Mouse (Mus musculus): ENCODE results near the gene Cnbd2.

GRCm38 (mm10) chr2:156321538-156321937, 9.4 kb downstream of the Cnbd2 start:
- TF ChIP-seq POLR2A (IDR thresholded peaks at IDR 0.05; ENCODE audit: low read depth, low read length): no peak
- TF ChIP-seq CTCF (IDR thresholded peaks at IDR 0.05; ENCODE audit: extremely low read depth, insufficient read length, insufficient replicate concordance, low read depth, low read length): no peak
